Mouse (Mus musculus) kidney, embryonic 16.5 days (tissue): ENCODE results near the gene Ptprn2. TPM values are rescaled to one million over a fixed set of nuclear protein-coding genes. Genes with fewer than 3 reads are reported as not detected.

Source experiments
- ATAC-seq: fragments of 200-750 bp; cut with Nextera tagmentation; 2 replicates; pipeline ENCODE4 v1.8.0; 2017; ENCODE audit warnings: moderate TSS enrichment; ENCODE audit not compliant: low FRiP score, low TSS enrichment
- H3K27ac ChIP-seq: fragments of 300-500 bp; sonication (generic); 2 replicates; pipeline ENCODE4 v1.5.1; 2014; ENCODE audit warnings: low read length
- H3K27me3 ChIP-seq: fragments of 300-500 bp; sonication (generic); 2 replicates; pipeline ENCODE4 v1.6.1; 2014; ENCODE audit warnings: low read length, control low read depth, mixed read lengths; ENCODE audit not compliant: insufficient read depth
- H3K36me3 ChIP-seq: fragments of 300-500 bp; sonication (generic); 2 replicates; pipeline ENCODE4 v1.6.1; 2014; ENCODE audit warnings: low read length, control low read depth, mixed read lengths; ENCODE audit not compliant: insufficient read depth
- H3K4me1 ChIP-seq: fragments of 300-500 bp; sonication (generic); 2 replicates; pipeline ENCODE4 v1.6.1; 2014; ENCODE audit warnings: low read length, control low read depth, mixed read lengths; ENCODE audit not compliant: insufficient read depth
- H3K4me2 ChIP-seq: fragments of 300-500 bp; sonication (generic); replicated peaks from 2 replicates; pipeline ENCODE4 v1.6.1; 2014; ENCODE audit warnings: low read depth, low read length
- H3K4me3 ChIP-seq: fragments of 300-500 bp; sonication (generic); 2 replicates; pipeline ENCODE4 v1.5.1; 2014; ENCODE audit warnings: mild to moderate bottlenecking, low read length
- H3K9ac ChIP-seq: fragments of 300-500 bp; sonication (generic); replicated peaks from 2 replicates; pipeline ENCODE4 v1.6.1; 2014; ENCODE audit warnings: low read length
- H3K9me3 ChIP-seq: fragments of 300-500 bp; sonication (generic); 2 replicates; pipeline ENCODE4 v1.6.1; 2016; ENCODE audit warnings: low read length, control low read depth
- WGBS: fragments of 180-500 bp; shearing (Covaris S2); extraction: QIAGEN DNeasy Blood & Tissue Kit; methylation state at CpG from one replicate; pipeline ENCODE4 v1.1.7; 2014; 5-methylcytosine and 5-hydroxymethylcytosine counted together
- polyA plus RNA-seq: library from polyadenylated mRNA; unstranded; fragments of >200 nt; fragmentation: Nextera tagmentation; extraction: Ambion mirVana; gene quantifications from 2 replicates; pipeline ENCODE4 v1.2.1, GENCODE M21; 2015

Gene Ptprn2
- polyA plus RNA-seq, 1 experiment from 2014 or later, result not detected

DNA sequence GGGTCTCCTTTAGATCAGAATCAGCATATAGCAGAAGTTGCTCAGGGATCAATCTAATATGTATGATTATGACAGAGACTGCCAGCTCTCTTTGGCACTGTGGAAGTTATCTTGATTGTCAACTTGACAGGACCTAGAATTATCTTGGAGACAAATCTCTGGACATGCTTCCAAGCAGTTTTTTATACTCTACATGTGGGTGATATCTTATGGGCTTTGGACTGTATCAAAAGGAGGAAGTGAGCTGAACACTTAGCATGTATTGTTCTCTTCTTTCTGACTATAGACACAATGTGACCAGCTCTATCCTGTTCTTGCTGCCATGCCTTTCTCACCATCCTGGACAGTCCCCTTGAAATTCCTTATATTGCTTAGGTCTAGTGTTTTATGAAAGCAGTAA is 11.8 kb upstream of the Ptprn2 start:
- Histone ChIP-seq H3K4me1 (no peaks in the 10 kb centered on the region), H3K36me3 (no peaks in the 10 kb centered on the region), H3K4me2 (no peak overlapping the region), H3K9ac (no peak overlapping the region), H3K27me3 (no peaks in the 10 kb centered on the region), H3K27ac (no peak overlapping the region), H3K4me3 (no peak overlapping the region), H3K9me3 (no peaks in the 10 kb centered on the region)
- ATAC-seq, result no peak

DNA sequence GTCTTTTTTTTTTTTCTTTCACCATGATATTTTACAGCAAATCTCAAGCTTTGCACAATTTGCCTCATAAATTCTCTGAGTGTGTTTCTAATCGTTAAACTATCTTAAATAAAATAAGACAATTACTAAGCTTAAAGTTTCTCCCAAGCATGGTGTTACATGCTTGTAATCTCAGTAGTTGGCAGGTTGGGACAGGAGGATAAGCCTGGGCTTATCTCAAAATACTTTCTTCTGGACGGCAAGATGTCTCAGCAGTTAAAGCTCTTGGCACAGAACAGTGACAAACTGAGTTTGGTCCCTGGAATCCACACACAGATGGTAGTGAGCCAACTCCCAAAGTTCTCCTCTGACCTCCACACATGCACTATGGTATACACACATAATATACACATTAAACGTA is 10.8 kb upstream of the Ptprn2 start:
- WGBS, result 77% methylated on average over 3 of the region's 3 CpGs

DNA sequence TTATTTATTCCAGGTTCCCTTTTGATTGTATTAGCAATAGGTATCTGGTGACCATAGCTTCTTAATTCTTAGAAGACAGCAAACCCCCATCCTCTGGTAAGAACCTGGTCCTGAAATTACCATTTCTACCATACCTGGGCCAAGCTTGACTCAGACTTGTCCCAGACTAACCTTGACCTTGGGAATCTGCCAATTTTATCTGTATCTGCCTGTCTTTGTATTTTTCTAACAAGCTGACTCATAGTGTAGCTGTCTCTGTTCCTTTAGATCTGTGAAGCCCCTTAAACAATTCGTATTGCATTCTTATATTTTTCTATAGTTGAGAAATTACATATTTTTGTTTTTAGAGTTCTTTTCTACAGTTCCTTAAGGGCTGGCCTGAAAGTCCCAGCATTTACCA is 6.7 kb upstream of the Ptprn2 start:
- ATAC-seq, result no peak
- 63% methylated on average over 1 of the region's 1 CpGs for WGBS

More for the DNA sequence above, 10.8 kb upstream of the Ptprn2 start:
- no peaks in the 10 kb centered on the region for H3K36me3 ChIP-seq
- no peak overlapping the region for H3K4me3 ChIP-seq
- no peaks in the 10 kb centered on the region for H3K9me3 ChIP-seq
- ATAC-seq, result no peak
- H3K27ac ChIP-seq, result no peak overlapping the region
- H3K4me1 ChIP-seq, result no peaks in the 10 kb centered on the region
- H3K4me2 ChIP-seq, result no peak overlapping the region
- no peaks in the 10 kb centered on the region for H3K27me3 ChIP-seq
- H3K9ac ChIP-seq, result no peak overlapping the region

DNA sequence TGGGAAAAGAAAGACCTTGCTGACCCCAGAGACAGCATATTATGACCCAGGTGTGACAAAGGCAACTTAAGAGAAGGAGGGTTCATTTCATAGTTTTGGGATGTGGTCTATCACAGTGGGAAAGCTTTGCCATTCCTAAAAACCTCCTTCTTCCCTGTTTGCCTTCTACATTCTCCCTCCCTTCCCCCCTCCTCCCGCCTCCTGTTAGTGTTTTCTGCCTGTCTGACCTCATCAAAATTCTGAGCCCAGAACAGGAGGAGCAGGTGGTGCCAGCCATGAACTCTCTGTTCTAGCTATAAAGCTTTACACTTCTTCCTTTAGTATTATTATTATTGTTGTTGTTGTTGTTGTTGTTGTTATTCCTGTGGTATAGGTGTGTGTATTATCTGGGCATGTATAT is 3.6 kb upstream of the Ptprn2 start:
- H3K4me2 ChIP-seq, result no peak overlapping the region
- 67% methylated on average over 1 of the region's 1 CpGs for WGBS
- no peak for ATAC-seq

More for the DNA sequence above, 6.7 kb upstream of the Ptprn2 start:
- Histone ChIP-seq H3K36me3 (no peaks in the 10 kb centered on the region), H3K27me3 (no peaks in the 10 kb centered on the region), H3K4me3 (no peak overlapping the region), H3K4me1 (no peaks in the 10 kb centered on the region), H3K9me3 (no peaks in the 10 kb centered on the region), H3K9ac (no peak overlapping the region), H3K27ac (no peak overlapping the region), H3K4me2 (no peak overlapping the region)

DNA sequence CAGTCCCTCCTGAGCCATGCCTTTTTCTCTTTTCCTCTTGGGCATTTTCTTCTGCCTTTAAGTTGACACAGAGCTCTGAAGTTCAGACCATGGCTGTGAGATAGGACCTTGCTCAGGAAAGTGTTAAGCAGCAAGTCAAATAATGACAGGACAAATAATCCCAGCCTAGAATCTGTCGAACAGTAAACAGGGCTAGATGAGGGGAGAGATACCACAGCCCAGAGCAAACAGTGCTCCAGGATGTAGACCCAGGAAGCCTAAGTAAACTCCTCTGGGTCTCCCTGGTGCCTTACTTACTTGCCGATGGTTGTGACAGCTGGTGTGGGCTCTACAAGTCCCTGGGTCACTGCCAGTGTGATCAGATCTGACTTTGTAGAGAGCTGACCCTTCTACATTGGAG is 1.9 kb upstream of the Ptprn2 start:
- H3K4me2 ChIP-seq, result no peak overlapping the region
- peaks cover 8% of the 10 kb centered on the region for H3K4me1 ChIP-seq
- no peak for ATAC-seq
- H3K27ac ChIP-seq, result no peak overlapping the region
- H3K9ac ChIP-seq, result no peak overlapping the region
- no peak overlapping the region for H3K4me3 ChIP-seq
- peaks cover 10% of the 10 kb centered on the region for H3K27me3 ChIP-seq
- WGBS, result 56% methylated on average over 2 of the region's 2 CpGs
- no peaks in the 10 kb centered on the region for H3K36me3 ChIP-seq
- H3K9me3 ChIP-seq, result no peaks in the 10 kb centered on the region

More for the DNA sequence above, 3.6 kb upstream of the Ptprn2 start:
- H3K27ac ChIP-seq, result no peak overlapping the region
- no peak overlapping the region for H3K9ac ChIP-seq
- H3K36me3 ChIP-seq, result no peaks in the 10 kb centered on the region
- peaks cover 7% of the 10 kb centered on the region; the same call in 1 of the 2 replicates for H3K27me3 ChIP-seq
- peaks cover 8% of the 10 kb centered on the region for H3K4me1 ChIP-seq
- no peaks in the 10 kb centered on the region for H3K9me3 ChIP-seq
- H3K4me3 ChIP-seq, result no peak overlapping the region

DNA sequence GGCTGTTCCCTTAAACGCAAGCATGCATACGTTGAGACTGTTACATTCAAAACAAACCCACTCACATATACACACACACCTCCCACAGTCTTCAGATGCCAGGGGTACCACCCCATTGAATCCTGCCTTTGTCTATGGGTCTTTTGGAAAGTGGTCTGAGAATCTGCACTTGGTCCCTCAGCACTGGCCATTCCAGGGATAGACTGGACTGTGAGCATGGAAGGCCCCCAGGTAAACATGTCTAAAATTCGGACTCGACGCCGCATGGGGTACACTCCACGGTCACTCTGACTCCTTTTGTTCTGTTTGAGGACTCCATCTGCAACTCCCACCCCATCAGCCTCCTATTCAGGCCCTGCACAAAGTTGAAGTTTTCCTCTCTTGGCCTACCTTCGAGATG is 529 bp upstream of the Ptprn2 start:
- Histone ChIP-seq H3K4me1 (peaks cover 8% of the 10 kb centered on the region), H3K27ac (no peak overlapping the region), H3K4me3 (no peak overlapping the region), H3K36me3 (no peaks in the 10 kb centered on the region), H3K27me3 (peaks cover 10% of the 10 kb centered on the region), H3K9ac (no peak overlapping the region), H3K9me3 (no peaks in the 10 kb centered on the region), H3K4me2 (peak overlapping the region; percentile 99; the same call in 1 of the 2 replicates)
- ATAC-seq, result 0 out of 2 replicates have a peak, but pooled peaks have one; percentile 13
- WGBS, result 81% methylated on average over 8 of the region's 8 CpGs

DNA sequence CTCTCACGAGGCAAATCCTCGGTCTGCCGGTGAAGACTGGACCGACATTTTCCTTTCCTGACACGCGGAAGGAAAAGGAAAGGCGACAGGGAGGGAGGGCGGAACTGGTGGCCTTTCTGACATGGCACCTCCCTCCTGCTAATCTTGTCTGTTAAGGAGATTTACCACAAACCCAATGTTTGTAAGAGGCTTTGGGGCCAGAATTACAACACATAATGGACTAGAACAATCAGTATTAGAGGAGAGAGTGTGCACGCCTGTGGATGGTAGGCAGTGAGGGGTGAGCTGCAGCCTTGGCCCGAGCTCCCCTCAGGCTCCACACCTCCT is 847 bp downstream of the Ptprn2 start:
- Histone ChIP-seq H3K9ac (no peak overlapping the region), H3K4me2 (peak overlapping the region; percentile 99), H3K27me3 (peaks cover 10% of the 10 kb centered on the region), H3K4me3 (peak overlapping the region; percentile 55), H3K9me3 (no peaks in the 10 kb centered on the region), H3K4me1 (peaks cover 8% of the 10 kb centered on the region), H3K27ac (no peak overlapping the region), H3K36me3 (no peaks in the 10 kb centered on the region)
- ATAC-seq, result no peak
- 3% methylated on average over 10 of the region's 10 CpGs for WGBS

DNA sequence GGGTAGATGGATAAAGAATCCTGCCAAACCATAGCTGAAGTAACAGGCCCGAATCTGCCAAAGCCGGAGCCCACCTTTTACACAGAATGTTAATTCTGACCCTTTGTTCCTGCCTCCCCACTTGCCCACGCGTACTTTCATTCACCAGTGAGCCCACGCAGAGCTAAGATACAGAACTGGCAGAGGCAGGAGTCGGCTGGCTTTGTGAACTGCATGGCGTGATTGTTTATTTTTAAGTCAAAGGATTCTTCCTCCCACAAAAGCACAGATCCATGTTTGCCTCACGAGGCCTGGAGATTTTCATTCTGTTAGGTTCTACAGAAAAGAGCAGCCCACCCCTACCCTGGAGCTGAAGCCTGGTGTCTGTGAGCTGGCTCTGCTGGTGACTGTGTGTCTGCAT is 3.3 kb downstream of the Ptprn2 start:
- no peak for ATAC-seq
- WGBS, result 64% methylated on average over 8 of the region's 8 CpGs

DNA sequence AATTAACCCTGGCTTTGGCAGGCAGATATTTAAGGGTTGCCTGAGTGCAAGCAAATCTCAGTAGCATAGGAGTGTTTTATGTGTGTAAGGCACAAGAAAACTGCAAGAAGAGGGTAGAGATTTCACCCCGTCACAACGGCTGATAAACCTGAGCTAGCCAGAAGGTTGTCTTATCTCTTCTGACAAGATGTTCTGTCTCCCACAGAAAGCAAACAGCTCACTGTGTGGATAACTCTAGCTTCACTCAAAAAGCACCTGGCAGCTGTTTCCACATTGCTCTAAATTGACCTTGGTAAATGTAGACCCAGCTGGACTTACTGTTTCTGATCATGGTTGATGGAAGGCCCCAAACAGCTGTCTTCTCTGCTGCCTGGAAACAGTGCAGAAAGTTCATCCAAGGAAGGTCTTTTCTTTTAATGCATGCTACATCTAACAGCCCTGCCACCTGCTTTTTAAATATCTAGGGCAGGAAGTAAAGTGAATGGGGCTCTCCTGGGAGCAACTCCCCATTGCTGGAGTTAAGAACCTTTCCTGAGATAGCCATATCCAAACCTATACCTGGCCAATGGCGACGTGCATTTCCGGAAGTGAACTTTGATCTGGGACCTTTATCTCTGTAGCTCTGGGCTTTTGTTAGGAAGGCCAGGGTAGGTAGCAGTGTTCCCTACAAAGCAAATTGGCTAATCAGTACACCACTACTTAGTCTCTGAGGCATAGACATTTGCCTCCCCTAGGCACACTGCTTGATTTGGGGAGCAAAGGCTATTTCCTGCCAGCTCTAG is 5.2 kb downstream of the Ptprn2 start:
- Histone ChIP-seq H3K4me1 (peaks cover 8% of the 10 kb centered on the region), H3K4me2 (no peak overlapping the region), H3K36me3 (no peaks in the 10 kb centered on the region), H3K27ac (no peak overlapping the region), H3K4me3 (no peak overlapping the region), H3K9ac (no peak overlapping the region), H3K27me3 (peaks cover 10% of the 10 kb centered on the region), H3K9me3 (no peaks in the 10 kb centered on the region)
- no peak for ATAC-seq
- 86% methylated on average over 5 of the region's 5 CpGs for WGBS

More for the DNA sequence above, 3.3 kb downstream of the Ptprn2 start:
- H3K9ac ChIP-seq, result no peak overlapping the region
- peaks cover 8% of the 10 kb centered on the region for H3K4me1 ChIP-seq
- H3K27ac ChIP-seq, result no peak overlapping the region
- no peaks in the 10 kb centered on the region for H3K9me3 ChIP-seq
- no peak overlapping the region for H3K4me2 ChIP-seq
- H3K36me3 ChIP-seq, result no peaks in the 10 kb centered on the region
- no peak overlapping the region for H3K4me3 ChIP-seq
- peaks cover 10% of the 10 kb centered on the region for H3K27me3 ChIP-seq

DNA sequence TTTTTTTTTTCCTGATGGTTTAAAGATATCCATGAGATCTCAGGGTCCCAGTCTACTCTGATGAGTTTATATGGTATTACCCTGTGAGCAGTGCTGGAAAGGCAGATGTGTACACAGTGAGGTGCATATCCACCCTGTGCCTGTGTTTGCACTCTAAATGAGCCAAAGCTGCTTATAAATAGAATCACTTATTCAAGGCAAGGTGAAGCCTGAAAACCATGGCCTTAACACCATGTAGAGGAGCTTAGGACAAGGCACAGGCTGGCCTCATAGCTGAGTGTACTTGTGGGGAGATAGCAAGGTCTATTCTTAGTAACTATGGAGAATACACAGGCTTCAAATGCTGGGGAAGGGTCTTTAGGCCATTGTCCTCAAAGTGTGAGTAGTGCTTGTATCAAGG is 13.1 kb downstream of the Ptprn2 start:
- no peak overlapping the region for H3K4me3 ChIP-seq
- no peak overlapping the region for H3K27ac ChIP-seq
- H3K4me2 ChIP-seq, result no peak overlapping the region
- no peaks in the 10 kb centered on the region for H3K36me3 ChIP-seq
- no peak overlapping the region for H3K9ac ChIP-seq
- ATAC-seq, result no peak
- H3K9me3 ChIP-seq, result no peaks in the 10 kb centered on the region
- no peaks in the 10 kb centered on the region for H3K27me3 ChIP-seq
- H3K4me1 ChIP-seq, result no peaks in the 10 kb centered on the region
